Mouse (Mus musculus): ENCODE data around the gene Wdr73. TPM values are rescaled to one million over a fixed set of nuclear protein-coding genes. Genes with fewer than 3 reads are reported as not detected.

Wdr73 gene
- polyA plus RNA-seq, 1 experiment from 2014 or later = 41.6 TPM

DNA sequence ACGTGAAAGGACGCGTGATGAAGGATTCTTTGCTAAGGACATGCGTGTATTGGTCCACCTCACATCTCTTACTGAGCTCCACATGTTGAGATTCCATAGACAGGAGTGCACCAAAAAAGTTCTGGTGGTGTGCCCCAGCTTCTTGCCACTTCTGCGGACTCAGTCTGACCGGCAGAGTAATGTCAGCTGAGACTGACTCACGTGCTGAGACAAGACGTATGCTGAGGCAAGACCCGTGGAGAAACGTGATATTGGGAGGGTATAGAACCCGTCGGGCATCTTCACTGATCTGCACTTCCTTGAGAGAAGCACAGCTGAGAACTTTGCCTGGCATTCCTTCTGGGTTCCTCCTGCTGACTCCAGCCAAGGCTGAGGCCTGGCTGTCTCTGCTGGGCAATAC lies 56.4 kb downstream of the Wdr73 start:
- no peak overlapping the region for H3K27ac ChIP-seq (ENCODE audit: low read depth, low read length)
- H3K9me3 ChIP-seq (ENCODE audit: control insufficient read depth, low read length) = no peaks in the 10 kb centered on the region
- no peak overlapping the region for H3K4me2 ChIP-seq (ENCODE audit: low read depth, low read length, severe bottlenecking)
- no peak overlapping the region for H3K9ac ChIP-seq (ENCODE audit: low read length)
- DNase-seq (ENCODE audit: low spot score) (no peak), ATAC-seq (replicated peaks; ENCODE audit: low FRiP score) (no peak)
- H3K27me3 ChIP-seq (ENCODE audit: control insufficient read depth, insufficient read depth, low read length) = no peaks in the 10 kb centered on the region
- 97% methylated on average over 12 of the region's 12 CpGs for WGBS
- H3K36me3 ChIP-seq (ENCODE audit: control insufficient read depth, insufficient read depth, low read length) = no peaks in the 10 kb centered on the region
- H3K4me1 ChIP-seq (replicated peaks; ENCODE audit: control insufficient read depth, insufficient read depth, low read length) = no peaks in the 10 kb centered on the region
- no peak overlapping the region for H3K4me3 ChIP-seq (ENCODE audit: low read depth, low read length)

DNA sequence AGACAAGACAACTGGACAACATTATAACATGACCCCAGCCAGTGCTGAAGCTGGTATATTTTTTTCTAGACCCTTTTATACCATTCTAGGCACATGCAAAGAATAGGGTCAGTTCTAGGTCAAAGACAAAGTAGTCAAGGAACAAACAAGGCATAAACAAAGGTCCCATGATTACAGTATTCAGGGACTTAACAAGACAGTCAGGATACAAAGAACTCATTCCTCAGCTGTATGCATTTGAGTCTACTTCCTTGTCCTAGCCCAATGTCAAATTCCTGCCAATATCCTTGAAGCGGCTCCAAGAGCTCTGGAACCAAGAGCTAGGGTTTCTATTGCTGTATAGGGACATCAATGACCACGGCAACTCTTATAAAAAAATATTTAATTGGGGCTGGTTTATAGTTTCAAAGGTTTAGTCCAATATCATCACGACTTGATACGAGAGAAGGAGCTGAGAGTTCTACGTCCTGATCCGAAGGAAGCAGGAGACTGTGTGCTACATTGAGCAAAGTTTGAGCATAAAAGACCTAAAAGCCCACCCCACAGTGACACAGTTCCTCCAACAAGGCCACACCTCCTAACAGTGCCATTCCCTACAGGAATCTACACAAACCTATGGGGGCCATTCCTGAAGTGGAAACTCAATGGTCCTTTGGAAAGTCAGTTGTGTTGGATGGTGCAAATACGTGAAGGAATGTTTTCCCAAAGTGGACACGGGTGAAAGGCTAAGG lies 57.0 kb downstream of the Wdr73 start:
- Histone ChIP-seq H3K4me1 (replicated peaks; ENCODE audit: control insufficient read depth, insufficient read depth, low read length) (no peaks in the 10 kb centered on the region), H3K27me3 (ENCODE audit: control insufficient read depth, insufficient read depth, low read length) (no peaks in the 10 kb centered on the region), H3K36me3 (ENCODE audit: control insufficient read depth, insufficient read depth, low read length) (no peaks in the 10 kb centered on the region), H3K4me2 (ENCODE audit: low read depth, low read length, severe bottlenecking) (no peak overlapping the region), H3K9me3 (ENCODE audit: control insufficient read depth, low read length) (no peaks in the 10 kb centered on the region), H3K27ac (ENCODE audit: low read depth, low read length) (no peak overlapping the region), H3K9ac (ENCODE audit: low read length) (no peak overlapping the region), H3K4me3 (ENCODE audit: low read depth, low read length) (no peak overlapping the region)
- WGBS = 95% methylated on average over 8 of the region's 8 CpGs
- DNase-seq (ENCODE audit: low spot score) (no peak), ATAC-seq (replicated peaks; ENCODE audit: low FRiP score) (no peak)

DNA sequence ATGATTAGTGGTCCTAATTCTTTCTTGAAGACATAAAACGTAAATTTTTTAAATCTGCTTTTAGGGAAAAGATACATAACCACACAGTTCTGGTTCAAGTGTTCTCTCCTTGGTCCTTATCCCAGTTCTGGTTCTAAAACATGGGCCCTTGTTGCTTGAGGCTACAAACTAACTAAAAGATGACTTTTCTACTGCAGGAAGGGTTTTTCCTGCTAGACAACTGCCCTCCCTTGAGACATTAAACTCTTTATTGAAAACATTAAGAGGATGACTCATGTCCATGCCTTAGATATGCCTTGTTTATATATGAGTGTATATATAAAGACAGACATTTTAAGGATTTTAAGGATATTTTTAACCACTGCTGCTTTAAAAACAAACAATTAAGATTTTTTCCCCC lies 57.9 kb downstream of the Wdr73 start:
- H3K9ac ChIP-seq (ENCODE audit: low read length) = no peak overlapping the region
- no peak overlapping the region for H3K27ac ChIP-seq (ENCODE audit: low read depth, low read length)
- 86% methylated on average over 1 of the region's 1 CpGs for WGBS
- H3K27me3 ChIP-seq (ENCODE audit: control insufficient read depth, insufficient read depth, low read length) = no peaks in the 10 kb centered on the region
- no peak overlapping the region for H3K4me3 ChIP-seq (ENCODE audit: low read depth, low read length)
- H3K9me3 ChIP-seq (ENCODE audit: control insufficient read depth, low read length) = no peaks in the 10 kb centered on the region
- ATAC-seq (replicated peaks; ENCODE audit: low FRiP score) (no peak), DNase-seq (ENCODE audit: low spot score) (no peak)
- no peaks in the 10 kb centered on the region for H3K4me1 ChIP-seq (replicated peaks; ENCODE audit: control insufficient read depth, insufficient read depth, low read length)
- H3K4me2 ChIP-seq (ENCODE audit: low read depth, low read length, severe bottlenecking) = no peak overlapping the region
- H3K36me3 ChIP-seq (ENCODE audit: control insufficient read depth, insufficient read depth, low read length) = no peaks in the 10 kb centered on the region

DNA sequence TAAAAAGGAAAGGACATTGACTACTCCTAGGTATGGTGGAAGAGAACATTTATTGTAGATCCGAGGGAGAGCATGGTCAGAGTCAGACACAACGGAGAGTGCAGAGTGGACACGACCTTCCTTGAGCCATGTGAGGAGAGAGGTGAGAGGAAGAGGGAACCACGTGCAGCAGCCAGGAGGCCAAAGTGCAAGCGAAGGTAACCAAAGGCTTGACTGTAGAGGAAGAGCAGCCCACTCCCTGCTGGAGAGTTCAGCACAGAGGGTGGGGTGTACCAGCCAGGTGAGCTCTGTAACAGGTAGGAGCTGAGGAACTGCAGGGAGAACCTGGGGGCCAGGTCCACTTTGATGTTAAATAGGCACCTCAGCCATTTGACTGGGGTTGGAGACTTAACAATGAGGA lies 58.9 kb downstream of the Wdr73 start:
- H3K9me3 ChIP-seq (ENCODE audit: control insufficient read depth, low read length) = no peaks in the 10 kb centered on the region
- H3K9ac ChIP-seq (ENCODE audit: low read length) = no peak overlapping the region
- H3K4me2 ChIP-seq (ENCODE audit: low read depth, low read length, severe bottlenecking) = no peak overlapping the region
- H3K27me3 ChIP-seq (ENCODE audit: control insufficient read depth, insufficient read depth, low read length) = no peaks in the 10 kb centered on the region
- no peak overlapping the region for H3K4me3 ChIP-seq (ENCODE audit: low read depth, low read length)
- DNase-seq (ENCODE audit: low spot score) (no peak), ATAC-seq (replicated peaks; ENCODE audit: low FRiP score) (no peak)
- H3K36me3 ChIP-seq (ENCODE audit: control insufficient read depth, insufficient read depth, low read length) = no peaks in the 10 kb centered on the region
- H3K4me1 ChIP-seq (replicated peaks; ENCODE audit: control insufficient read depth, insufficient read depth, low read length) = no peaks in the 10 kb centered on the region
- H3K27ac ChIP-seq (ENCODE audit: low read depth, low read length) = no peak overlapping the region
- WGBS = 73% methylated on average over 5 of the region's 5 CpGs

DNA sequence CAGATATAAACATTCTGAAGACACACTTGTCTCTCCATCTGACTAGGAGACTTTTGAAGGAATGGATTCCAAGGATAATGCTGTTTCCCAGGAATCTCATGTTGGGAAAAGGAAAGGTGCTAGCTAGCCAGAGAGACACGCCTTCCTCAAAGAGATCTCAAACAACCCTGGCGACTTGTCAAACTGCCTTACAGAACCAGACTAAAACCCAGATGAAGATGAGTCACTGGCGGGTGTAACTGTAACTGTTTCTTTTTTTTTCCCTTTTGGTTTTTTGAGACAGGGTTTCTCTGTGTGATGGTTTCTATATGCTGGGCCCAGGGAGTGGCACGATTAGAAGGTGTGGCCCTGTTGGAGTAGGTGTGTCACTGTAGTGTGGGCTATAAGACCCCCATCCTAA lies 60.1 kb downstream of the Wdr73 start:
- H3K27me3 ChIP-seq (ENCODE audit: control insufficient read depth, insufficient read depth, low read length) = no peaks in the 10 kb centered on the region
- H3K36me3 ChIP-seq (ENCODE audit: control insufficient read depth, insufficient read depth, low read length) = no peaks in the 10 kb centered on the region
- H3K27ac ChIP-seq (ENCODE audit: low read depth, low read length) = no peak overlapping the region
- no peak overlapping the region for H3K9ac ChIP-seq (ENCODE audit: low read length)
- no peak for ATAC-seq (replicated peaks; ENCODE audit: low FRiP score)
- no peak for DNase-seq (ENCODE audit: low spot score)
- no peaks in the 10 kb centered on the region for H3K9me3 ChIP-seq (ENCODE audit: control insufficient read depth, low read length)
- no peak overlapping the region for H3K4me2 ChIP-seq (ENCODE audit: low read depth, low read length, severe bottlenecking)
- WGBS = 79% methylated on average over 4 of the region's 4 CpGs
- H3K4me1 ChIP-seq (replicated peaks; ENCODE audit: control insufficient read depth, insufficient read depth, low read length) = no peaks in the 10 kb centered on the region
- H3K4me3 ChIP-seq (ENCODE audit: low read depth, low read length) = no peak overlapping the region

Other genes starting within 250 kb of the Wdr73 start
- gene Crtc3, start 212.4 kb downstream of the Wdr73 start, polyA plus RNA-seq (2014; fragmentation: Nextera tagmentation; extraction: Ambion mirVana) = 11.9 and 15.5 TPM in 2 replicates
- gene Iqgap1, start 75.3 kb downstream of the Wdr73 start, polyA plus RNA-seq (2014; fragmentation: Nextera tagmentation; extraction: Ambion mirVana) = 28.0 and 29.1 TPM in 2 replicates
- gene Zscan2, start 40.3 kb downstream of the Wdr73 start, polyA plus RNA-seq (2014; fragmentation: Nextera tagmentation; extraction: Ambion mirVana) = 3.3 and 3.8 TPM in 2 replicates
- gene Nmb, start 3.8 kb upstream of the Wdr73 start, polyA plus RNA-seq (2014; fragmentation: Nextera tagmentation; extraction: Ambion mirVana) = 7.3 and 8.6 TPM in 2 replicates
- gene Sec11a, start 46.5 kb upstream of the Wdr73 start, polyA plus RNA-seq (2014; fragmentation: Nextera tagmentation; extraction: Ambion mirVana) = 169 and 201 TPM in 2 replicates
- 15.9 TPM in 2 replicates for gene Zfp592, start 92.4 kb upstream of the Wdr73 start, polyA plus RNA-seq (2014; fragmentation: Nextera tagmentation; extraction: Ambion mirVana)
- not detected in 2 replicates for gene Alpk3, start 156.3 kb upstream of the Wdr73 start, polyA plus RNA-seq (2014; fragmentation: Nextera tagmentation; extraction: Ambion mirVana)
- gene Slc28a1, start 213.5 kb upstream of the Wdr73 start, polyA plus RNA-seq (2014; fragmentation: Nextera tagmentation; extraction: Ambion mirVana) = not detected in 2 replicates